Mouse (Mus musculus): ENCODE measurements at regions not wholly inside any gene's neighbourhood (a gene's known extent, or its start where the extent isn't known, plus 50 kb on each side); places are given as distances from the start of the nearest gene placed in this dataset.

- TF ChIP-seq CTCF (conservative IDR thresholded peaks at IDR 0.05; ENCODE audit: insufficient read depth, insufficient read length, low read depth, low read length) = no peak
- no peak for TF ChIP-seq POLR2A (IDR thresholded peaks at IDR 0.05; ENCODE audit: low read depth, low read length)
Measured at GRCm38 (mm10) chrX:162291234-162291633, 131.7 kb upstream of the Nhs start.
